Mouse (Mus musculus) forebrain, embryonic 11.5 days (tissue): ENCODE measurements at regions not wholly inside any gene's neighbourhood (a gene's known extent, or its start where the extent isn't known, plus 50 kb on each side); places are given as distances from the start of the nearest gene placed in this dataset.

Experiments used
- ATAC-seq: fragments of 200-750 bp; cut with Nextera tagmentation; replicated peaks from 2 replicates; pipeline ENCODE4 v1.8.0; 2017; ENCODE audit warnings: moderate TSS enrichment; ENCODE audit not compliant: low FRiP score
- DNase-seq: peaks from one replicate; pipeline ENCODE4 v3.0.0-alpha.2; 2017; ENCODE audit warnings: low spot score
- H3K27ac ChIP-seq: fragments of 300-500 bp; sonication (generic); 2 replicates; pipeline ENCODE4 v1.5.1; 2014; ENCODE audit warnings: low read depth, low read length
- H3K27me3 ChIP-seq: fragments of 300-500 bp; sonication (generic); 2 replicates; pipeline ENCODE4 v1.6.1; 2014; ENCODE audit warnings: mild to moderate bottlenecking, low read length, mixed read lengths; ENCODE audit not compliant: control insufficient read depth, insufficient read depth
- H3K36me3 ChIP-seq: fragments of 300-500 bp; sonication (generic); 2 replicates; pipeline ENCODE4 v1.6.1; 2014; ENCODE audit warnings: mild to moderate bottlenecking, low read length, moderate library complexity, mixed read lengths; ENCODE audit not compliant: control insufficient read depth, insufficient read depth
- H3K4me1 ChIP-seq: fragments of 300-500 bp; sonication (generic); replicated peaks from 2 replicates; pipeline ENCODE4 v1.6.1; 2014; ENCODE audit warnings: low read length, mixed read lengths; ENCODE audit not compliant: control insufficient read depth, insufficient read depth
- H3K4me2 ChIP-seq: fragments of 300-500 bp; sonication (generic); 2 replicates; pipeline ENCODE4 v1.6.1; 2014; ENCODE audit warnings: low read depth, mild to moderate bottlenecking, low read length, moderate library complexity, mixed read lengths; ENCODE audit not compliant: severe bottlenecking
- H3K4me3 ChIP-seq: fragments of 300-500 bp; sonication (generic); 2 replicates; pipeline ENCODE4 v1.5.1; 2014; ENCODE audit warnings: low read depth, low read length
- H3K9ac ChIP-seq: fragments of 300-500 bp; sonication (generic); 2 replicates; pipeline ENCODE4 v1.6.1; 2014; ENCODE audit warnings: low read length
- H3K9me3 ChIP-seq: fragments of 300-500 bp; sonication (generic); 2 replicates; pipeline ENCODE4 v1.6.1; 2016; ENCODE audit warnings: low read length, mixed read lengths; ENCODE audit not compliant: control insufficient read depth
- WGBS: fragments of 180-500 bp; shearing (Covaris S2); extraction: QIAGEN DNeasy Blood & Tissue Kit; methylation state at CpG from one replicate; pipeline ENCODE4 v1.1.7; 2014; 5-methylcytosine and 5-hydroxymethylcytosine counted together

DNA sequence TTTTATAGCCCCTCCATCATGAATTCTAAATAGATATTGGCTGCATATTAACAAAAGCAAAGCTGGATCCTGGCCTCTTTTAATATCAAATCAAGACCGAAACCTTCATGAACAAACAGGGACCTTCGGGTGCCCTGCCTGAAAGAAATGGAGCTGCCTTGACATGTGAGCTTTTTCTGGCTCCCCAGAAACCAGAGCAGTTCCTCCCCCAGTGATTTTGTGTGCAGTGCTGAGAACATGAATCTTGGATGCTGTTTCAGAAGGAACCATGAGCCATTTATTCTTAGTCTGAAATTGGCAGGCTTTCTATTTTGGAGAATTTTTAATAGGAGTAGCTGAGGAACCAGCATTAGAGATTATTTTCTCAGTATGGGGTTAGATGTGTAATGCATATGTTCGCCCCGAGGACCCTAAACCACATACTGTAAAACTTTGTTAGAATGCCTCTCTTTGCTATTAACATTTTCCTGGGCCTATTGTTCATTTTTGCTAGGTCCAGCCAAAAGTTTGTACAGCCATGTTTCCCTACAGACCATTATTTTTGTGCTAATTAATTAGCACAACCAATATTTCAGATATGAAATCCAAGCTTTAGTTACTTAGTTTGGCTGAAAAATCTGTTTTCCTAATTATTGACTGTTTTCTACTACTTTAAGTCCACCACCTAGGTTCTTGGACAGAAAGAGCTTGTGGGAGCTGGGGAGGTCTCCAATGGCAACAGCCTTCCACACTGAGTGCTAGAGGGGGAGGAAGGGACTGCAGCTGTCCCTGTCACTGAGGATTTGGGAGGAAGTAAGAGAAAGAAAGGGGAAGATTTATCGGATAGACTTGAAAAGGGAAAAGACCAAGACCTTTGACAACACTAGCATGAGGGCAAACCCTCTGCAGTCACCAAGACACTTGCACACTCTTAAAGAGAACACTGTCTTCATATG, 613.0 kb downstream of the Nfib start:
- H3K9me3 ChIP-seq = no peaks in the 10 kb centered on the region
- no peak overlapping the region for H3K4me3 ChIP-seq
- 87% methylated on average over 5 of the region's 5 CpGs for WGBS
- H3K4me2 ChIP-seq = no peak overlapping the region
- ATAC-seq = no peak
- H3K27ac ChIP-seq = no peak overlapping the region
- no peak overlapping the region for H3K9ac ChIP-seq
- DNase-seq = no peak
- H3K36me3 ChIP-seq = no peaks in the 10 kb centered on the region
- H3K27me3 ChIP-seq = no peaks in the 10 kb centered on the region
- H3K4me1 ChIP-seq = no peaks in the 10 kb centered on the region

DNA sequence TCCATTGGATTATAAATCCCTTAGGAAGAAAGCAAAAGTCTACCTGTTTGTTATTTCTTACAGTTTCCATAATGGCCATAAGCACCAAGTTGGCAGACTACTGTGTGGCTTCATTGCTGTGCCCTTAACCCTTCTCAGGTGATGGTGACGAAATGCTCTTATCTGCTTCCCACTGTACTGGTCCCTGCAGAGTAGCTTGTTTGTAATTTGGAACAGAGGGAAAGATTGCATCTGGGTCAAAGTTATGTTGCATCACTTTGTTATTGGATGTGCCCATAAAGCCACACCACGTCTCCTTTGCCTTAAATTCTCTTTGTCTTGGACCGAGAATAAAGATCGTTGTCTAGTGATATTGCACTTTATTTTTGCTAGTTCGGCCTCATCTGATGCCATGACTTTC, 615.9 kb downstream of the Nfib start:
- Histone ChIP-seq H3K4me2 (no peak overlapping the region), H3K27ac (no peak overlapping the region), H3K9me3 (no peaks in the 10 kb centered on the region), H3K4me3 (no peak overlapping the region), H3K36me3 (no peaks in the 10 kb centered on the region), H3K27me3 (no peaks in the 10 kb centered on the region), H3K9ac (no peak overlapping the region), H3K4me1 (no peaks in the 10 kb centered on the region)
- ATAC-seq (no peak), DNase-seq (no peak)
- WGBS = 91% methylated on average over 5 of the region's 5 CpGs

DNA sequence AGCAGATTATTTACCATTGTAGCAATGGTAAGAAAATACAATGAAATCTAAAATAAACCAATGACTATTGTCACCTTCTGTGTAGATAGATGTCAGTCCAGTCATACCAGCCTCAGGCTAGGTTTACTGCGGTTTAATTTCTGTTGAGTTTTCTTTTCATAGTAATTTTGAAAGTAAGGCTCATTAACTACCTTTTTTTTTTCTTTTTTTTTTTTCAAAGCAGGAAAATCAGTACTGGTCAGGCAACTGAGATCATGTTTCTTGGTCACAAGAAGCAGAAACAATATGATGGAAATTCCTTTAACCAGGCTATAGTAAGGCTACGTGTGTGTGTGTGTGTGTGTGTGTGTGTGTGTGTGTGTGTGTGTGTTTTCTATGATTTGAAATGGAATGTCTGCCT, 622.0 kb downstream of the Nfib start:
- no peaks in the 10 kb centered on the region for H3K36me3 ChIP-seq
- no peaks in the 10 kb centered on the region for H3K27me3 ChIP-seq
- ATAC-seq = no peak
- no peak for DNase-seq
- H3K9me3 ChIP-seq = no peaks in the 10 kb centered on the region
- H3K27ac ChIP-seq = no peak overlapping the region
- H3K4me3 ChIP-seq = no peak overlapping the region
- H3K9ac ChIP-seq = no peak overlapping the region
- 95% methylated on average over 2 of the region's 2 CpGs for WGBS
- no peak overlapping the region for H3K4me2 ChIP-seq
- no peaks in the 10 kb centered on the region for H3K4me1 ChIP-seq

DNA sequence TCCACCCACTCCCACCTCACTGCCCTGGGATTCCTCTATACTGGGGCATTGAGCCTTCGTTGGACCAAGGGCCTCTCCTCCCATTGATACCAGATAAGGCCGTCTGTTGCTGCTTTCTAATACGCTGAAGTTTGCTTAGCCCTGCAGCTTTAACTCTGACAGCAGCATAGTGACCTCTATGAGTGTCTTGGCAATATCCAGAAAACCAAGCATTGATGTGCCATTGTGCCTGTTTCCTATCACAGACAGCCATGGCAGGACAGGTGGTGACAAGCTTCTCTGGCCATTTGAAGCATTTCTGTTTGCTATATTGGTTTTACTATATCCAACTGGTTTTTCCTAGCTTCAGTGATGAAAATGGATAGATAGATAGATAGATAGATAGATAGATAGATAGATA, 625.4 kb upstream of the Mpdz start:
- no peaks in the 10 kb centered on the region for H3K27me3 ChIP-seq
- H3K4me2 ChIP-seq = no peak overlapping the region
- no peaks in the 10 kb centered on the region for H3K4me1 ChIP-seq
- ATAC-seq = no peak
- DNase-seq = no peak
- no peaks in the 10 kb centered on the region for H3K9me3 ChIP-seq
- WGBS = 76% methylated on average over 3 of the region's 3 CpGs
- no peak overlapping the region for H3K27ac ChIP-seq
- H3K36me3 ChIP-seq = no peaks in the 10 kb centered on the region
- H3K4me3 ChIP-seq = no peak overlapping the region
- no peak overlapping the region for H3K9ac ChIP-seq

DNA sequence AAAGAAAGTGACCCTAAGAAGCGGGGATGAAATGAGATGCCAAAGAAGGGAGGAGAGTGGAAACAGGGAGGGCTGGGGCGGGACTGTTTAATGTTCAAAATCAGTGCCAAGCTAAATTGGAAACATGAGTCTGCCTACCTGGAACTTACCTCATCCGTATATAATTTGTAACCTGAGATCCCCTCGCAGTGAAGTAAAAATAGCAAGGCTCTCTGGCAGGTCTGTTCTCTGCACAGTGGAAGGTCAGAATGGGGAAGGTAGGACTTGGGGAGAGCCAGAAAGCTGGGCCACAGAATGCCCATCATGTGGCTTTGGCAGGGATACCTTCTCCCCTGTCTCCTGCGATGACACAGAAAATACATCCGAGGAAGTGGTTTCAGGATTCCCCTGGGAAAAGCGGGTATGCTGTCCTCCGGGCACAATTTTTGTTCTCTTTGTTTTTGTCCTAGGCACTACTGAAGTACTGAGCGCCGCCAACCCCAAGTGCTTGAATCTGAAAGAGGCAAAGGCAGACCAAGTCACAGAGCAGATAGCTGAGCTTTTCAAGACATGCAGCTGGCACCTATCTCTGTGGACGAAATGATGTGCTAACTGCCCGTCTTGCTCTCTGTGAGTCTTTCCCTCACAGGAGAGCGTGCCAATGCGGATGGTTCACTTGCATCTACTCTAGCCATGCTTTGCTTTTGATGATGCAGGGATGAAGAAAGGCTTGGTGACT, 623.2 kb upstream of the Mpdz start:
- Histone ChIP-seq H3K9ac (no peak overlapping the region), H3K4me3 (no peak overlapping the region), H3K27me3 (no peaks in the 10 kb centered on the region), H3K36me3 (no peaks in the 10 kb centered on the region), H3K4me2 (no peak overlapping the region), H3K9me3 (no peaks in the 10 kb centered on the region), H3K27ac (no peak overlapping the region), H3K4me1 (no peaks in the 10 kb centered on the region)
- DNase-seq (no peak), ATAC-seq (no peak)
- WGBS = 75% methylated on average over 14 of the region's 14 CpGs

DNA sequence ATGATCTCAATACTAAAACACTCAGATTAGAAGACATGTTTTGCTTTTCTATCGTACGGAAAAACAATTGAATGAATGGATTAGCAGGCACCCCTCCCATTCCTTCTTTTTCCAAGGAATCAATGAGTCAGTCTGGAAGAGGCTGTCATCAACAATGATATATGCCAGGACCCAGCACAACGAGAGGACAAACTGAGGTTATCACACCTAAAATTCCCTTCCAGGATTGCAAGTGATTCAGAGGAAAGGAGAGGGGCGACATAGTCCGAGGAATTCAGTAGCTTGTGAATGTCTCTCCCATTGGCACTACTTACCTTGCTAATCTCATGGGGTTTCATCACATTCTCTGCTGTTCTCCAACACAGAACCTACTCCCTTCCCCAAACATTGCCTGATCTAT, 620.1 kb upstream of the Mpdz start:
- Histone ChIP-seq H3K4me2 (no peak overlapping the region), H3K27me3 (no peaks in the 10 kb centered on the region), H3K9ac (no peak overlapping the region), H3K4me1 (no peaks in the 10 kb centered on the region), H3K4me3 (no peak overlapping the region), H3K27ac (no peak overlapping the region), H3K9me3 (no peaks in the 10 kb centered on the region), H3K36me3 (no peaks in the 10 kb centered on the region)
- ATAC-seq (no peak), DNase-seq (no peak)
- 79% methylated on average over 5 of the region's 5 CpGs for WGBS

DNA sequence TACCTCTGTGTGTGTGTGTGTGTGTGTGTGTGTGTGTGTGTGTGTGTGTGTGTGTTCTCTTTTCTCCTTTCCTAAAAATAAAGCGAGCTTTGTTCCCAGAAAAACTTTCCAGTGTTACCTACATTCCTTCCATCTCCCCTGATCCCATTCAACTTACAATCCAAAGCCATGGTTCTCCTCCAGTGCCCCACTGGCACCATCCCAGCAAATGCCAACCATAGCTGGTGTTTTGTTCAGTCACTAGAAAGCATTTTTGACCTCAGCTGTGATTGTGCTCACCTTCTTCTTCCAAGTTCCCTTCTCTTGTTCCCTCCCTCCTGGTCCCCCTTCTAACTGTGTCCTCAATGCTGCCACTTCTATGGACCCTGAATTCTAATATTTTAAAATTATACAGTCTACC, 614.1 kb upstream of the Mpdz start:
- Histone ChIP-seq H3K9ac (no peak overlapping the region), H3K4me2 (no peak overlapping the region), H3K27ac (no peak overlapping the region), H3K4me1 (no peaks in the 10 kb centered on the region), H3K9me3 (no peaks in the 10 kb centered on the region), H3K27me3 (no peaks in the 10 kb centered on the region), H3K4me3 (no peak overlapping the region), H3K36me3 (no peaks in the 10 kb centered on the region)
- DNase-seq (no peak), ATAC-seq (no peak)
- WGBS = 87% methylated on average over 1 of the region's 1 CpGs

DNA sequence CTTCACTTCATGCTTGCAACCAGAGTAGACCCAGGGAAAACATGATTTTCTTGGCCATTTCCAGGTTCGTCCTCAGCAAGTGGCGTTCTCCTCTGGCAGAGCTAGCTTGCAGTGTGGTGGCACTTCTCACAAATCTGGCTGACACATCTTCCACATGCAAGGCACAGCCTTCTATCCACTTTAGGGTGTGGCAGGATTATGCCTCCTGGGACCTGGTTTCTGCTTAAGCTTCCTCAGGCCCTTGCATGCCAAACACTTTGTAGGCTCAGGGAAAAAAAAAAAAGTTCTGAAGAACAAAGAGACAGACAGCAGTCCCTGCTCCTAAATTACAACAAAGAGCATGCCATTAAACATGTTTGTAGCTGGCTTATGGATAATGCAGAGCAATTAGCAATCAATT, 605.6 kb upstream of the Mpdz start:
- no peak overlapping the region for H3K9ac ChIP-seq
- ATAC-seq (no peak), DNase-seq (no peak)
- H3K27ac ChIP-seq = no peak overlapping the region
- no peaks in the 10 kb centered on the region for H3K4me1 ChIP-seq
- no peak overlapping the region for H3K4me3 ChIP-seq
- no peaks in the 10 kb centered on the region for H3K27me3 ChIP-seq
- no peaks in the 10 kb centered on the region for H3K9me3 ChIP-seq
- 77% methylated on average over 2 of the region's 2 CpGs for WGBS
- H3K36me3 ChIP-seq = no peaks in the 10 kb centered on the region
- H3K4me2 ChIP-seq = no peak overlapping the region
